Mouse (Mus musculus): ENCODE data around the gene Chrnd.

Gene Chrnd

GRCm38 (mm10) chr1:87185526-87185925, 4.9 kb upstream of the Chrnd start:
- DNase-seq = no peak

DNA sequence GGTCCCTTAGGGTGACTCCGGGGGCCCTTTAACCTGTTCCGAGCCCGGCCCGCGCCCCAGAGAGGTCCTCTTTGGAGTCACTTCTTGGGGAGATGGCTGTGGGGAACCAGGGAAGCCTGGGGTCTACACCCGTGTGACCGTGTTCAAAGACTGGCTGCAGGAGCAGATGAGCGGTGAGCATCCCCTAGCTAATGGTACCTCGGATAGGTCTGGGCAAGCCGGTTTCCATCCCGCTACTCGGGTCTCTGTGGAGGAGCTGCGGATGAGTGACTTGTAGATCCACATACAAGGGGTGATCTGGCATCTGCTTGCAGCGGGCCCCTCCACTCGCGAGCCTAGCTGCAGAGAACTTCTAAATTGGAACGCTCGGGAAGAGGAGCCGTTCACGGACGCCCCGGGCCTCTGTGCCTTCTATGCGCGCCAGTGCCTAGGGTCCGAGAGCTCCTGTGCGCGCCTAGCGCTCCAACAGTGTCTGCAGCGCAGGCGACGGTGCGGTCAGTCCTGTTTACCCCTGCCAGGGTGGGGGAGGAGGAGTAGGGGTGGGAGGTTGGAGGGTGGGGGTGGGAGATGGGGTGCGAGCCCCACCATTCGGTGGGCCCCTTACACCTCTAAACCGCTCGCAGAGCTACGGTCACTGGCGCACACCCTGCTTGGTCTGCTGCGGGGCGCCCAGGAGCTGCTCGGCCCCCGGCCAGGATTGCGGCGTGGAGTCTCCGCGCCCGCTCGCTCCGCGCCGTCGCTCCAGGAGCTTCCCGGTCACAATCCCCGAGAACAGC, 4.0 kb upstream of the Chrnd start:
- DNase-seq = no peak

DNA sequence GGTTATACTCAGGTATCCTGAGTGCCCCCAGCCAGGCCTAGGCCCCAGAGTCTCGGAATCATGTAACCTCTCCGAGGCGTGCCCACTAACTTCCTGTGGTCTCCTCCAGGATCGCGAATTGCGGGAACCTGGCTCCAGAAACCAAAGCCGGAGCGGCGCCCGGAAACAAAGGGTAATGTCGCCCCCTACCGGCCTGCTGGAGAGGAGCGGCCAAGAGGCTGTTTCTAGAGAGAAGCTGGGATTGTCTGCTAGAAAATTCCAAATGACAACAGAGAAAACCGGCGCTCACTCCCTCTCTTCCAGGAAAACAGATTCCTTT, 3.4 kb upstream of the Chrnd start:
- peak; percentile 60 for DNase-seq

- no peak for DNase-seq
Observed at GRCm38 (mm10) chr1:87197296-87197695, 6.9 kb downstream of the Chrnd start.

- DNase-seq = no peak
Observed at GRCm38 (mm10) chr1:87198119-87199065, 8.0 kb downstream of the Chrnd start.

DNA sequence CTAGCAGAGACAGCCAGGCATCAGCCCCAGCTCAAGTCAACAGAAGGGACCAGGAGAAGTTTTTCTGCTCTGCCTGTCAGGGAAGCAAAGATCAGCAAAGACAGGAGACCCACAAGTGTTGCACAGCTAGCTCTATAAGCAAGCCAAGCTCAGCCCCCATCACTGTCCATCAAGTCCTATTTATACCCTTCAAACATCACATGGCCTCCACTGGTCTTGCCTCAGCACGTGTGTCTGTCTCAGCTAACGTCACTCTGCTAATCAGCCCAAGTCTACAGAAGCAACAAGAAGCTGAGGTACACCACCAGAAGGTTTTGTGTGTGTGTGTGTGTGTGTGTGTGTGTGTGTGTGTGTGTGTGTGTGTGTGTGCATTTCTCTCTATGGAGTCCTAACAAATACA, 10.4 kb downstream of the Chrnd start:
- DNase-seq = no peak

DNA sequence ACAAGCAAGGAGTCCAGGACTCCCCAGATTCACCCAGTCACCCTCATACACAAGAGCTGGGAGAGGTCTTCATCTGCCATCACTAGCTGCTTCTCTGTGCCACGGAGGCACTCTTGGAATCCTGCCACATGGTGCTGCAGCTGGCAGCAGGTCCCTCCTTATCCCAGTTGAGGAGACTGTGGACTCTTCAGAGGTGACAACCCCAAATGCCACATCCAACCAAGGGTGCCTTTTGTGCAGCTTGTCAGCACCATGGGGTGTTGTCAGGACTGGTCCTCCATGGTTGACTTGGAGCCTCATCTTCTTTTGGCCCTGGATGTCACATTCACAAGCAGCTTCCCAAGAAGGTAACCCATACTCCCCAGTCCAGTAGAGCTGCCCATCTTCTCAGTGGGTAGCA, 11.4 kb downstream of the Chrnd start:
- no peak for DNase-seq

DNA sequence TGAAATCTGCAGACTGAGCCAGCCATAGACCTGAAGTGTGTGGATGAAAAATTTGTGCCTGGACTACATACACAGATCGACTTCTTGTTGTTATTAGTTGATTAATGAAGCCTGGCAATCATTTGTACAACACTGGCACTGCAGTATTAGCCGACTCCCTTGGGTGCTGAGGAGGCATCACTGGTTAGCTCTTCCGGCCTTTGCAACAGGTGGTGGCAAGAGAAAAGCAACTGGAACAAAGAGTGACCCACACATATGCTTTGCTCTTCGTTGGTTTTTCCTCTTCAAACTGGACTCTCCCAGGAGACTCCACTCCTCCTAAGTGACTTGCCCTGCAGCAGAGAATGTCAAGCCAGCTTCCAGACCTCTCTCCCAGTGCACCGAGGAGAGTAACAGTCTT, 13.4 kb downstream of the Chrnd start:
- DNase-seq = no peak

- DNase-seq = no peak
Observed at GRCm38 (mm10) chr1:87204465-87204864, 14.1 kb downstream of the Chrnd start, which contains the start of gene Chrng. Gene Chrng, plus strand, starts transcription at chr1:87204657.

DNA sequence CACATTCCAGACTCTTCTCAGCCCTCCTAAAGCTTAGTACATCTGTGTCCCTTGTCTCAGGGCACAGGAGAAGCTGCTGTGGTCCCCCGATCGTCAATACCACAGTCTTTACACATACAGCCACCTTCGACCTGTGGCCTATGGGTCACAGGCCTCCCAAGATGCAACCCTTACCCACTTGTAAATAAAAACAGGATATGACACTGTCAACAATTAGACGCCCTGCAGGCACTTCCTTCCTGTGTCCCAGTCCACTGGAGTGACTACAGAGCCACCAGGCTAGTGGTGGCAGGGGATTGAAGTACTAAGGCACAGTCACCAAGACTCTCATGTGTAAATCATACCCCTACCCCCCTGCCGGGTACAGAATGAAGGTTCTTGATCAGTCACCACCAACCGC, 14.6 kb downstream of the Chrnd start:
- no peak for DNase-seq

- DNase-seq = no peak
Observed at GRCm38 (mm10) chr1:87205502-87205901, 15.1 kb downstream of the Chrnd start.

DNA sequence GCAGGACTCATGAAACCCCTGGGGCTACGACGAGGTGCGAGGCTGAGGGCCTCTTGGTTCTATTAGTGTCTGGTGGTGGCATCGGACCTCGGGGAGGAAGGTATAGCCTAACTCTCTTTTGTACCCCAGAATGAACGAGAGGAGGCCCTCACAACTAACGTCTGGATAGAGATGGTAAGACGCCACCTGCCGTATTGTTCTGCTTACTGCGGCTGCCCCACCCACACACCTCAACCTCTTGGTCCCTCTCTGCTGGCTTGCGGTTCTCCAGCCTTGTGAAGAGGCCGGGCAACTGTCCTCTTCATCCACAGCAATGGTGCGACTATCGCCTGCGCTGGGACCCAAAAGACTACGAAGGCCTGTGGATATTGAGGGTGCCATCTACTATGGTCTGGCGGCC, 15.9 kb downstream of the Chrnd start:
- DNase-seq = no peak

DNA sequence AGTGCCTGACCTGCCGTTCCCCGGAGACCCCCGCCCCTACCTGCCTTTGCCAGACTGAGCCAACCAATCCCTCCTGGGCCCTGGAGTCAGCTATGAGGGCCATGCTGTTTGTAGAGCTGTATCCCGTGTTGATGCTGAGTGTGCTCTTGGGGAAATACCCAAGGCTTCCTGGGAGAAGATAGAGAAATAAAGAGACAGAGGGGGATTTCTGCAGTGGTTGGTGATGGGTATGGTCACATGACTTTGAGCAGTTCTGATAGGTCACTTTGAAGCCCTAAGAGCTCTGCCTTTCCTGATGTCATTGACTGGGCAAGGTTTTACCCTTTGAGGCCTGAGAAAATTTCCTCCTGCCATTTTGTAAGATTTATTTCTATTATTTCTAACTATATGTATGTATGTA, 21.0 kb downstream of the Chrnd start:
- no peak for DNase-seq

DNA sequence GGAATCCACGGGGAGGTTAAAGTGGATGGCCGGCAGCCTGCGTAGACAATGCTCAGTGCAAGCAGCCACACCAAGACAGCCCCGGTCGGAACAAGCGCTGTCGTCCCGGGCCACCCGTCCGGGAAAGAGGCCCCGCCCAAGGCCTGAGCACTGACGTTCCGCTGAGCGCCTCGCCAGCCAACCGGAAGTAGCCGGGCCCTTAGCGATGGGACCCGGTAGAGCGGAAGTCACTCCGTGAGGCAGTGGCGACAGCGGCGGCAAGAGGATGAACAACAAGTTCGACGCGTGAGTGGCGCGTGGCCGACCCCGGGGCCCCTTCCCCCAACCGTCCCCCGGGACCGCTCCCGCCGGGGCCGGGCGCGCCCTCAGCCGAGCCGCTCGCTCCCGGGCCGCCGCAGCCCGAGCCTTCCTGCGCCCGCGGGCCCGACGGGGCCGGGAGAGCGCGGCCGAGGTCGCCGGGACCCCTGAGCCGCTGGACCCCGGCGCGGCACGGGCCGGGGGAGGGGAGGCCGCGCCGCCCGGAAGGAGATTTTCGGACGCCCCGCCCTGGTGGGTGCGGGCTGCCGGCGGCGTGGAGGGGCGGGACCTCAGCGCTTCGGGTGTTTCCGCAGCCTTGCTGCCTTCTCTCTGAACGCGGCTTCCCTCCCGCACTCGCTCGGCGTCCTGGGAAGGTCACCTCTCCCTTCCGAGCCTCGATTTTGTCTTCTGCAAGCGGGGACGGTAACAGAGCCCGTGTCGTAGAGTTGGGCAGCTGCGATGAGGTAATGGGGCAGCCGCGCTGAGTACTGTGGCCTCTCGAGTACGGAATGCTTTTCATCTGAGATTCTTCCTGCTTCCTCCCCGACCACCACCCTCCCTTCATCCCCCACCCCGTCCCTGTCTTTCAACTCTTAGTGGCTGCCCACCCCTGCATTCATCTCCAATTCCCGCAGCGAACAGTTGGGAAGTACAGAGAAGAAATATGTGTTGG, 23.6 kb downstream of the Chrnd start, which contains the start of gene Eif4e2:
Eif4e2 (plus strand) TSS at position 180 of the 970 bp plus-strand sequence.
- peak; percentile 93 for DNase-seq

DNA sequence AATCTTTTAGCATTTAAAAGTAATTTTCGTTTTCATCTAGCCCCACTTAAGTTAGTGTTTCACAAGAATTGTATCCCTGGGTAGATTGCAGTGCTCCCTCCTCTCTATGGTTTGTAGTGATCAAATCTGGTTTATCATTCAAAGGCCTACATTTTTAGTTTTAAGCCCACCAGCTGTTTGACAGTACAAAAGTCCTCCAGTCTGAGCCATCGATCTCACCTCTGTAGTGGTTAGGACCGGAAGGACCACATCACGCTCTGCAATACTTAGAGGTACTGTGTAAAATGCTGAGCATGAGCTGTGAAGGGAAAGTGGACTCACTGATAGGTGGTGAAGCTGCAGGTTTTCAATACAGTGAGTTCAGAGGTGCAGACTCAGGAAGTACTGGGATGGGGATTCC, 24.3 kb downstream of the Chrnd start:
- DNase-seq = no peak

GRCm38 (mm10) chr1:87217938-87218337, 27.5 kb downstream of the Chrnd start:
- no peak for DNase-seq

GRCm38 (mm10) chr1:87225739-87226138, 35.3 kb downstream of the Chrnd start:
- no peak for DNase-seq

GRCm38 (mm10) chr1:87226409-87227159, 36.2 kb downstream of the Chrnd start:
- DNase-seq = peak; percentile 42

GRCm38 (mm10) chr1:87227160-87227550, 36.7 kb downstream of the Chrnd start:
- peak; percentile 92 for DNase-seq

GRCm38 (mm10) chr1:87230606-87231005, 40.2 kb downstream of the Chrnd start:
- DNase-seq = no peak

- DNase-seq = no peak
Observed at GRCm38 (mm10) chr1:87232197-87232596, 41.8 kb downstream of the Chrnd start.

GRCm38 (mm10) chr1:87239056-87239455, 48.6 kb downstream of the Chrnd start:
- DNase-seq = no peak
